Mouse (Mus musculus) neural tube, embryonic 14.5 days (tissue): ENCODE measurements around the gene Smyd3. TPM values are rescaled to one million over a fixed set of nuclear protein-coding genes. Genes with fewer than 3 reads are reported as not detected.
A peak's percentile ranks its signal among the peaks of the same experiment; 100 is the strongest.
"Not testable (repeated sequence)": the region's sequence is repeated elsewhere in the genome, so short reads cannot be mapped to it uniquely, and the experiment has no call there.

Experiments used
- ATAC-seq: fragments of 200-750 bp; cut with Nextera tagmentation; 2 replicates; pipeline ENCODE4 v1.8.0; 2017; ENCODE audit warnings: low read depth, mild to moderate bottlenecking, moderate TSS enrichment, moderate library complexity
- H3K27ac ChIP-seq: fragments of 300-500 bp; sonication (generic); 2 replicates; pipeline ENCODE4 v1.5.1; 2014; ENCODE audit warnings: low read depth, mild to moderate bottlenecking, control low read depth, low read length, moderate library complexity, mixed read lengths
- H3K27me3 ChIP-seq: fragments of 300-500 bp; sonication (generic); 2 replicates; pipeline ENCODE4 v1.6.1; 2014; ENCODE audit warnings: low read length; ENCODE audit not compliant: control insufficient read depth, insufficient read depth
- H3K36me3 ChIP-seq: fragments of 300-500 bp; sonication (generic); 2 replicates; pipeline ENCODE4 v1.6.1; 2014; ENCODE audit warnings: low read length, mixed read lengths; ENCODE audit not compliant: control insufficient read depth, insufficient read depth
- H3K4me1 ChIP-seq: fragments of 300-500 bp; sonication (generic); 2 replicates; pipeline ENCODE4 v1.6.1; 2014; ENCODE audit warnings: low read length; ENCODE audit not compliant: control insufficient read depth, insufficient read depth
- H3K4me2 ChIP-seq: fragments of 300-500 bp; sonication (generic); 2 replicates; pipeline ENCODE4 v1.6.1; 2014; ENCODE audit warnings: mild to moderate bottlenecking, low read depth, low read length, control low read depth
- H3K4me3 ChIP-seq: fragments of 300-500 bp; sonication (generic); 2 replicates; pipeline ENCODE4 v1.5.1; 2014; ENCODE audit warnings: low read depth, low read length, control low read depth, mixed read lengths
- H3K9ac ChIP-seq: fragments of 300-500 bp; sonication (generic); replicated peaks from 2 replicates; pipeline ENCODE4 v1.6.1; 2014; ENCODE audit warnings: low read depth, mild to moderate bottlenecking, control low read depth, low read length, mixed read lengths
- H3K9me3 ChIP-seq: fragments of 300-500 bp; sonication (generic); 2 replicates; pipeline ENCODE4 v1.6.1; 2016; ENCODE audit warnings: low read length; ENCODE audit not compliant: control insufficient read depth
- WGBS: fragments of 180-500 bp; shearing (Covaris S2); extraction: QIAGEN DNeasy Blood & Tissue Kit; methylation state at CpG from one replicate; pipeline ENCODE4 v1.1.7; 2014; 5-methylcytosine and 5-hydroxymethylcytosine counted together
- polyA plus RNA-seq: library from polyadenylated mRNA; unstranded; fragments of >200 nt; fragmentation: Nextera tagmentation; extraction: Ambion mirVana; gene quantifications from 2 replicates; pipeline ENCODE4 v1.2.1, GENCODE M21; 2014

The Smyd3 gene
- polyA plus RNA-seq, 1 experiment from 2014 or later: 25.6 TPM

DNA sequence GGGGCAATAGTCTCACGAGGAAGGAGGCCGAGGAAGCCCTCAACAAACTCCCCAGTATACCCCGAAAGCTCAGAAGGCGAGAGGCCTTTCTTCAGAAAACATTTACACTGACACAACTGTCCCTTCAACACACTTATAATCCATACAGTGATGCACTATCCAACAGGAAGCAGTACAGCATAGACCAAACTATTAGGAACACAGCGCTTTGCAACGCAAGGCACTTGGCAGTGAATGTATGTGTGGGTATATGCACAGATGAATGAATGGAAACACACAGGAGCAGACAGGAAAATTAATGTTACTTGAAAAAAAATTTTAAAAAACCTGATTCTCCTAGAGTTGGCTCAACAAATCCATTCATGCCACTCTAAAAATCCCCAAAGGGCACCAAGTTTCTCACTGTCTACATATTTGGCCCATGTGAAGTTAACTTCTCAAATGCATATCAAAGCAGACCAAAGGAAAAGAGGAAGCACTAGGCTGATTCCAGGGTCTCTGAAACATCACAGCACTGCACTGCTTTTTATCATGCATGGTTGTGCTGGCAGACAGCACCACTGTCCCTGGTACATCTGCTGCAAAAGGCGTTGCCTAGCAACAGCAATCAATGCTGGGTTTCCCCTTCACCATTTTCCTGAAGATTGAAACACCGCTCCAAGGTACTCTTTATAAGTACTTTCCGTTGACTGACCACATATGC lies 191.4 kb downstream of the Smyd3 start:
- Histone ChIP-seq H3K27ac (peak overlapping the region; percentile 35), H3K27me3 (no peaks in the 10 kb centered on the region), H3K4me3 (no peak overlapping the region), H3K4me2 (no peak overlapping the region), H3K9ac (no peak overlapping the region), H3K36me3 (no peaks in the 10 kb centered on the region), H3K4me1 (peaks cover 17% of the 10 kb centered on the region; the same call in 1 of the 2 replicates), H3K9me3 (no peaks in the 10 kb centered on the region)
- 67% methylated on average over 9 of the region's 9 CpGs for WGBS
- ATAC-seq: peak; percentile 88

DNA sequence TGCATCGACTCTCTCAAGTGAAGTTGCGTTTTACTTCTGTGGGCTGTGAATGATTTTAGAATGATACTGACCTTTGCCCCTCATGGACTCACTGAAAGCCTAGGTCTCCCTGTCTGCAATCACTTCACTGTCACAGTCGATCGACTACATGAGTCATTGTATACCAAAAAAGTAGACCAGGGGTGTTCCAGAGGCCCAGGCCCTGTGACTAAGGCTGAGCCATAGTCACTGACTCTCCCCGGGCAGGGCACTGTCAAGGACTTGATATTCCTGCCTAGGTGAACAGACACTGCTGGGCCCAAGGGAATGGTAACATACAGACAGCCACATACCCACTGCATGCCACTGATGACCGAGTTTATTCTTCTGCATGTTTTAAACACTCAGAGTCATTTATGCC lies 193.6 kb downstream of the Smyd3 start:
- Histone ChIP-seq H3K27me3 (no peaks in the 10 kb centered on the region), H3K4me2 (no peak overlapping the region), H3K4me1 (peaks cover 17% of the 10 kb centered on the region; the same call in 1 of the 2 replicates), H3K27ac (no peak overlapping the region), H3K9ac (no peak overlapping the region), H3K9me3 (no peaks in the 10 kb centered on the region), H3K36me3 (no peaks in the 10 kb centered on the region), H3K4me3 (no peak overlapping the region)
- ATAC-seq: no peak
- WGBS: 87% methylated on average over 6 of the region's 6 CpGs

DNA sequence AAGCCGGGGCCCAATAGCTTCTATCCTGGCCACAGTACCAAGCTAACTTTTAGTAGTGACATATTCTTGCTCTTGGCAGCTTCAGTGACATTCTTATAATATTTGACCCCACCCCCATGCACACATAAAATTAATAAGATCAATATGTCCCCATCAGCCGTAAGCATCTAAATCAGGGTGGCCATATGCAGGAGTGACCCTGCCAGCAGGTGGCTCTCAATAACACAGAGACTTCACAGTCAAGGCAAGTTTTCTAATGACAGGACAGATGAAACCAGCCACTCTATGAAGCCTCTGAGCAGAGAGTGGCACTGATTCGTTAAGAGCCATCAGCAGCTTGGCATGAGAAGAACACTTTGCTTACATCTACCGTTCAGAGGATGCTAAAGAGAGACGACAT lies 204.2 kb downstream of the Smyd3 start:
- H3K9ac ChIP-seq: no peak overlapping the region
- H3K4me3 ChIP-seq: no peak overlapping the region
- H3K27me3 ChIP-seq: no peaks in the 10 kb centered on the region
- H3K4me2 ChIP-seq: no peak overlapping the region
- H3K4me1 ChIP-seq: no peaks in the 10 kb centered on the region
- H3K36me3 ChIP-seq: no peaks in the 10 kb centered on the region
- no peaks in the 10 kb centered on the region for H3K9me3 ChIP-seq
- ATAC-seq: no peak
- 84% methylated on average over 5 of the region's 5 CpGs for WGBS
- H3K27ac ChIP-seq: no peak overlapping the region

DNA sequence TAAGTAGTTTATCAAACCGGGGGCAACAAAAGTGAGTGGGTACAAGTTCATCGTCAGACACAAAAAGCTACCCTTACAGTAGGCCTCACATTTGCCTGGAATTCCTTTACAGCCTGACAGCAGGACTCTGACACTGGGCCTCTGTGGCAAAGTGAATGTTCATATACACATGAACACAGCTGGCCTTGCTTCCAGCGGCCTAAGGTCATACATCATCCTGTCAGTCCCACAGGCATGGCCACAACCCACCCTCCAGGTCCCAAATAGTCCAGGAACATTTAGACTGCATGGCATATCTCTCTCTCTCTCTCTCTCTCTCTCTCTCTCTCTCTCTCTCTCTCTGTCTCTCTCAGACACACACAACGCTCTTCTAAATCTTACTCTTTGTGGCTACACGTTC lies 208.4 kb downstream of the Smyd3 start:
- WGBS: 46% methylated on average over 5 of the region's 5 CpGs
- Histone ChIP-seq H3K4me2 (no peak overlapping the region), H3K9ac (no peak overlapping the region), H3K36me3 (no peaks in the 10 kb centered on the region), H3K27me3 (no peaks in the 10 kb centered on the region), H3K27ac (no peak overlapping the region), H3K4me1 (no peaks in the 10 kb centered on the region), H3K4me3 (no peak overlapping the region), H3K9me3 (no peaks in the 10 kb centered on the region)
- no peak for ATAC-seq

DNA sequence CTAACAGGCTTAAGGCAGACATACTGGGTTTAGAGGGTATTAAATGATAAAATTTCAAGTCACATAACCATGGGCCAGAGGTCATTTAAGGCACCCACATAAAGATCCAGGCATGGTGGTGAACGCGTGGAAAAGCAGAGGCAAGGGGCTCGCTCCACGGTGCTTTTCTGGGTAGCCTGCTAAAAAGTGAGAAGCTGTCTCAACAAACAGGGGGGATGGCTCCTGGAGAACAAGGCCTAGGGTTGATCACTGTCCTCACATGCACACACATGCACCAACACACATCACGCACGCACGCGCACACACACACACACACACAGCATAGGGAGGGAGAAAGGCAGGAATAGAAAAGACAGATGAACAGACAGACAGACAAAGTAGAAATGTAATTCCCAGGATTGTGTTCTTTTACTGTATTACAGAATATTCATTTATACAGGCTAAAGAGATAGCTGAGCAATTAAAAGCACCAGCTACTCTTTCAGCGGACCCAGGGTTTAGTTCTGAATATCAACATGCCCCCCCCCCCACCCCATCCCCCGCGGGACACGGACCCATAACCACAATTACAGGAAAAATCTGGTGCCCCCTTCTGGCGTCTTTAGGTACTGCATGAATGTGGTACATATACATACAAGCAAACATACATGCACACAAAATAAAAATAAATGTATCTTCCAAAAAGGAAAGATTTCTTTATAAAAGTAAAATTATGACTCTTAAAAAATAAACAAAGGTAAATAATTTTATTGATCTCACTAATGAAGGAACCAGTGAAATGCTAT lies 215.2 kb downstream of the Smyd3 start:
- no peak for ATAC-seq
- Histone ChIP-seq H3K9ac (no peak overlapping the region), H3K27ac (no peak overlapping the region), H3K4me1 (no peaks in the 10 kb centered on the region), H3K9me3 (no peaks in the 10 kb centered on the region), H3K27me3 (no peaks in the 10 kb centered on the region), H3K4me3 (no peak overlapping the region), H3K36me3 (no peaks in the 10 kb centered on the region), H3K4me2 (no peak overlapping the region)
- WGBS: 91% methylated on average over 13 of the region's 13 CpGs

DNA sequence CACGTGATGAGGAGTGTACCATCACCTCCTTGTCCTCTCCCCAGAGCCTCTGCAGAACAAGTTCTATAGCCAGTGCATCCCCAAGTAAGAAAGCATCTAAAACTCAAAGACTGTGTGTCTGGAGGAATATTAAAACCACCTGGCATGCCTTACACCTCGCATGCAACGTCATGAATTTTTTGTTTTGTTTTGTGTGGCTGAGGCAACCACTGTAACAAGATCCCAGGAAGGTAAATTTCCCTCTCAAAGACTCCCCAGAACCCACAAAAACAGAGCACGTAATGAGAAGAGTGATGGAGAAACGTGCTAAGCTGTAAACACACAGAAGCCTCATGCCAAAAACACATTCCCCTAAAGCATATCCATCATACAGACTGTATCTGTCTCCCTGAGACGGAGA lies 222.2 kb downstream of the Smyd3 start:
- Histone ChIP-seq H3K36me3 (no peaks in the 10 kb centered on the region), H3K27ac (no peak overlapping the region), H3K9me3 (no peaks in the 10 kb centered on the region), H3K9ac (no peak overlapping the region), H3K27me3 (no peaks in the 10 kb centered on the region), H3K4me3 (no peak overlapping the region), H3K4me1 (no peaks in the 10 kb centered on the region), H3K4me2 (no peak overlapping the region)
- ATAC-seq: no peak
- WGBS: 81% methylated on average over 6 of the region's 6 CpGs

DNA sequence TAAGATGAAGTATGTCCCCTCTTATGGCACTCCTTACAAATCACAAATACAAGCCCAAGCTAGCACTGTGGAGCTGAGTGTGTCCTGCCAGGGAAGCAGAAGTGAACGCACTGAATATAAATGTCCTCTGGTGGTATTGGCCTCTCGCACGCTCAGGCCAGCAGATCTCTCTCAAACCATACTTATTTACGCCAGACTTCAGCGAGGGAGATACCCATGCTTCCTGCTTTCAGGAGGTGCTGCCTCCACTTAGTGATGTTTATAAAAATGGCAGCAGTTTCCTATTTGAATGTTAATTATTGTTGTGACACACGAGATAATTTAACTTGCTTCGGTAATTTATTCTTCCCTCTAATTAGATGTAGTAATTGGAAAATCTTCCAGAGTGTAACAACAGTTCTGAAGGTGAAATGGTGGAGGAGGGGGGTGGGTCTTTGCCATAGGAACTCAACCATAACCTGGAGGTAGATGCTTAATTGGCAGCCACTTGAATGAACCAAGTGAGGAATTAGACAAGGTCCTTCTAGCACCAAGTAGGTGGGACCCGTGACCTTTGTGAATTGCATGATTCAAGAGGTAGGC lies 224.0 kb downstream of the Smyd3 start:
- no peak overlapping the region for H3K4me2 ChIP-seq
- ATAC-seq: no peak
- WGBS: 68% methylated on average over 8 of the region's 8 CpGs
- no peak overlapping the region for H3K27ac ChIP-seq
- H3K9ac ChIP-seq: no peak overlapping the region
- H3K9me3 ChIP-seq: no peaks in the 10 kb centered on the region
- no peaks in the 10 kb centered on the region for H3K36me3 ChIP-seq
- H3K27me3 ChIP-seq: no peaks in the 10 kb centered on the region
- H3K4me1 ChIP-seq: no peaks in the 10 kb centered on the region
- H3K4me3 ChIP-seq: no peak overlapping the region

DNA sequence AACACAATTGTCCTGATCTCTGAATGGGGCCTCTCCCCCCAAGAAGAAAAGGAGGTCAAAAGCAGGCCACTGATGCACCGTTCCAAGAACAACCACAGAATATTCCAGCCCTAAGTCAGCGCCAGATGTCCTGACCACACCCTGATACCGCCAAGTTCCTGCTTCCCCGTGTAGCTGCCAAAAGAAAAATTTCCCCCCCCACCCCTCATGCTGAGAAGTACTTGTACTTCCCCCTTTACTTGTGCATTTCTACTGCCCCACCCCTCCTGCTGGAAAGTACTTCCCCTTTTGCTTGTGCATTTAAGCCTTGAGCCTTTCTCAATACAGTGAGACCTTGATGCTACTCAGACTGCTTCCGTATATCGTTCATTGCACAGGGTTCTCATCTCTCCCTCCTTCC lies 227.7 kb downstream of the Smyd3 start:
- not testable (repeated sequence) for H3K4me1 ChIP-seq, H3K36me3 ChIP-seq, H3K9ac ChIP-seq, H3K27me3 ChIP-seq, H3K4me2 ChIP-seq, H3K9me3 ChIP-seq, H3K4me3 ChIP-seq, ATAC-seq, H3K27ac ChIP-seq
- 92% methylated on average over 6 of the region's 6 CpGs for WGBS

DNA sequence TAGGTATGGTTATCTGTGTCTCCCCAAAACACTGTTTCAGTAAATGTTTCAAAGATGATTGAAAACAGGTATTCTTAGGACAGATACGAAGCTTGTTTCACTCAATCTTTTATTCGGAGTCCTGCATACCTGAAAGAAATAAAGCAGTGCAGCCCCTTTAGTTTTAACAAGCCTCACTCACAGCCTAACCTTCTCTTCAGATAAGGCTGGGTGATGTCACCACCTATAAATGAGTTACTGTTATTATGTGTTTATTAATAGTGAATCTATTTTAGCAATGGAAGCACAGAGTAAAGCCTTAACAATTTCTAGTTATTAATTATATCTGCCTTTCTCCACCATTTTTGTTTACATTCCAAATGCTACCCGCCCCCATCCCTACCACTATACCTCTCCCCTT lies 228.1 kb downstream of the Smyd3 start:
- Histone ChIP-seq H3K27me3 (no peaks in the 10 kb centered on the region), H3K27ac (no peak overlapping the region), H3K4me1 (no peaks in the 10 kb centered on the region), H3K4me3 (no peak overlapping the region), H3K9me3 (no peaks in the 10 kb centered on the region), H3K36me3 (no peaks in the 10 kb centered on the region), H3K9ac (no peak overlapping the region), H3K4me2 (no peak overlapping the region)
- 95% methylated on average over 3 of the region's 3 CpGs for WGBS
- ATAC-seq: no peak
